Mouse (Mus musculus): ENCODE data around the gene Cyp27b1.
"Not testable (repeated sequence)": the region's sequence is repeated elsewhere in the genome, so short reads cannot be mapped to it uniquely, and the experiment has no call there.

Cyp27b1 gene

GRCm38 (mm10) chr10:127049395-127050118 lies 1.5 kb downstream of the Cyp27b1 start:
- DNase-seq (ENCODE audit: low spot score in 2 of 2): no peak

DNA sequence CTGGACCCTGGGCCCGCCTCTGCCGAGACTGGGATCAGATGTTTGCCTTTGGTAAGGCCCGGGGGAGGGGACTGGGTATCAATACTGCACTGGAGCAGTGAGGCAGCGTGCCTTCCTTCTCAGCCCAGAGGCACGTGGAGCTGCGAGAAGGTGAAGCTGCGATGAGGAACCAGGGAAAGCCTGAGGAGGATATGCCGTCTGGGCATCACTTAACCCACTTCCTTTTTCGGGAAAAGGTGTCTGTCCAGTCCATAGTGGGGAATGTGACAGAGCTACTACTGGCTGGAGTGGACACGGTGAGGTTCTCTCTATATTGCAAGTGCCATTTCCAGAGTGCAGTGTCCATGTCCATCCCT lies 2.0 kb downstream of the Cyp27b1 start:
- DNase-seq (ENCODE audit: low spot score in 2 of 2): no peak

- no peak for DNase-seq (ENCODE audit: low spot score in 2 of 2)
Observed at GRCm38 (mm10) chr10:127054646-127055045, 6.6 kb downstream of the Cyp27b1 start.

- DNase-seq (ENCODE audit: low spot score in 2 of 2): no peak
Observed at GRCm38 (mm10) chr10:127055406-127055805, 7.4 kb downstream of the Cyp27b1 start.

- DNase-seq (ENCODE audit: low spot score in 2 of 2): no peak
Observed at GRCm38 (mm10) chr10:127056490-127056889, 8.4 kb downstream of the Cyp27b1 start.

GRCm38 (mm10) chr10:127058161-127058560 lies 10.1 kb downstream of the Cyp27b1 start:
- DNase-seq (ENCODE audit: low spot score in 2 of 2): peak; percentile 74 to 81

DNA sequence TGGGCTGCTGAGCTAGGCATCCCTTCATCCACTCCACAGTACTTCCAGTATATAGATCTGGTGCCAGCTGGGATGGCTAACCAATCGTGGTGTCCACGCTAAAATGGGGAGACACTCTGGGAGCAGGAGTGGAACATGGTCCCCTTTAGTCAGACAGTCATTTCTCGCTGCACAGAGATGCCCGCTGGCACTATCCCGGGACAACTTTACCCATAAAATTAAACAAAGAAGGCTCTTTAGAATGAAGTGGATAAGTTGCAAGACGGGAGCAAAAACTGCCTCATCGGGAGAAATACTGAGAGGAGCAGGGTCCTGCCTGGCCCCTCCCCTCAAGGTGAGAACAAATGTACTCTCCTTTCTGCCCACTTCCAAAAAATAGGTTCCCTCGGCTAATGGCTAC lies 10.7 kb downstream of the Cyp27b1 start:
- no peak for DNase-seq (ENCODE audit: low spot score in 2 of 2)

DNA sequence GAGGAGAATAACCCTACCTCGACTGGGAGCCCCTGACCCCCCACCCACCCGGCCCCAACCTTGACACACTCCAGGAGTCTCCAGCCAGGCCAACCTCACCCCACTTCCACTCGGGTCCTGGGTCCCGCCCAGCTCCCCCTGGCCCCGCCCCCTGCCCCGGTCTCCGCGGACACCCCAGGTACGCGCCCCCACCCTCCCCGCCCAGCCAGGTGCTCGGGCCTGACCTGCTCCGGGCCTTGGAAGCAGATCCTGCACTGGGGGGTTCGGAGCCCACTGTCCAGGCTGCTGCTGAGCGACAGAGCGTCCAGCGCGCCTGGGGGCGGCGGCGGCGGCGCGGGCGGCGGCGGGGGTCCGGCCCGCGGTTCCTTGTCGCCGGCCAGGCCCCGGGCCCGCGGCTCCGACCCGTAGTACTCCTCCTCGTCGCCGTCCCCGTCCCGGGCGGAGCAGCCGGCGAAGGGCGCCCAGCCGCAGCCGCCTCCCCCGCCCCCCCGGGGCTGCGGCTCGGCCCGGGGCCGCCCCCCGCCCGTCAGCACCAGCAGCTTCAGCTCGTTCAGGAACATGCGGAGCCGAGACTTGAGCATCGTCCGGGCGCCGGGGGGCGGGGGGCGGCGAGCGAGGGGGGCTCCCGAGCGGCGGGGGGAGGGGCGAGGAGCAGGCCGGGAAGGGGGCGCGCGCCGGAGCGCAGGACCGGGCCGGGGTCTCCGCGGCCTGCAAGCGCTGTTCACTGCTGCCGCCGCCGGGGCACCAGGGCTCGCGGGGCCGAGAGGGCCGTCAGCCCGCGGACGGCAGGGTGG lies 11.3 kb downstream of the Cyp27b1 start:
- DNase-seq (ENCODE audit: low spot score in 2 of 2): no peak

DNA sequence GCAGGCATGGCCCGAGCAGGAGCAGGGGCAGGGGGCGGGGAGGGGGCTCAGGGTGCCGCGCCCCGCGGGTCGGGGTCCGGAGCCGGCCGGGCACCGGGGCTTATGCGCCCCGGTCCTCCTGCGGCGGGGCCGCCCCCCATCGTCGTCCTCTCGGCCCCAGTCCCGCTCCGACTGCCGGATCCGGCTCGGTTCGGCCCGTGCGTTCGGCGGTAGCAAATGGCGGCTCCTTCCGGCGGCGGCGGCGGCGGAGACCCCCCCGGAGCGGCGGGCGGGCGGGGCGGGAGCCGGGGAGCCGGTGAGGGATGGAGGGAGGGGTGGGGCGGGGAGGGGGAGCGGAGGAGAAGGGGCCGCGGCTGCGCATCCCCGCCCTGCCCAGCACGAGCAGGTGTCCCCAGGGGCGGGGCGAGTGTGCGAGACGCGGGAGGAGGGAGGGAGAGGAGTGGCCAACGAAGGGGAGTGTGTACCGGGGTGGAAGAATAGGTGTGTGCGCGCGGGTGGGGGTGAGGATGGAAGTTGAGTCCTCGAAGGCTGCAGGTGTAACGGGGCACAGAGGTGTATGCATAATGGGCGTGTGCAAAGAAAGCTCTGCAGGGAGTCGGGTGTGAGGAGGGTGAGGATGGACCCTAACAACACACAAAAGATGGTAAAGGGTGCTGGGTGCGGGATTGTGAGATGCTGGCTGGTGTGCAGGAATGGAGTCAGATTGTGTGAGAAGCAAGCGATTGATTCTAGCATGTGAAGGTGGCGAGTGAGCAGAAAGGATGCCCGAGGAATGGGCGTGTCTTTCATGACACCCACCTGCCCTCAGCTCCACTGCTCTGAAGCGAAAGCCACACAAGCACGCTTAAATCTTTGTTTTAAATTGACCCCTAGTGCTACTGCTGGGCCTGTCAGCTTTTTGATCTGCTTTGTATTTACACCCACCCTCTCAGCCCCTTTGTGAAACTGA lies 12.2 kb downstream of the Cyp27b1 start, which contains the start of gene March9:
March9 (minus strand) TSS at position 217 of the 949 bp plus-strand sequence.
- DNase-seq (ENCODE audit: low spot score in 2 of 2): peak; percentile 74 to 75

- no peak for DNase-seq (ENCODE audit: low spot score in 2 of 2)
Observed at GRCm38 (mm10) chr10:127061085-127061484, 13.0 kb downstream of the Cyp27b1 start.

GRCm38 (mm10) chr10:127061513-127061912 lies 13.5 kb downstream of the Cyp27b1 start:
- no peak for DNase-seq (ENCODE audit: low spot score in 2 of 2)

DNA sequence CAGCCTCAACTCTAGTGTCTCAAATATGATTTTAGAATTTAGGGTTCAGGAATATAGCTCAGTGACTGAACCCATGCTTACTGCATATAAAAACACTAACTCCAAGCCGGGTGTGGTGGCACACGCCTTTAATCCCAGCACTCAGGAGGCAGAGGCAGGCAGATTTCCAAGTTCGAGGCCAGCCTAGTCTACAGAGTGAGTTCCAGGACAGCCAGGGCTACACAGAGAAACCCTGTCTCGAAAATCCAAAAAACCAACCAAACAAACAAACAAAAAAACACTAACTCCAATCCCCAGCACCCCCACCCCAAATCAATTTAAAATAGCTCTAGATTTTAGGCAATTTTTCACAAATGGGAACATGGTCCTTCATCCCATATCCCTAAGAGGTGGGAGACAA lies 14.1 kb downstream of the Cyp27b1 start:
- not testable (repeated sequence) for DNase-seq (ENCODE audit: low spot score in 2 of 2)

DNA sequence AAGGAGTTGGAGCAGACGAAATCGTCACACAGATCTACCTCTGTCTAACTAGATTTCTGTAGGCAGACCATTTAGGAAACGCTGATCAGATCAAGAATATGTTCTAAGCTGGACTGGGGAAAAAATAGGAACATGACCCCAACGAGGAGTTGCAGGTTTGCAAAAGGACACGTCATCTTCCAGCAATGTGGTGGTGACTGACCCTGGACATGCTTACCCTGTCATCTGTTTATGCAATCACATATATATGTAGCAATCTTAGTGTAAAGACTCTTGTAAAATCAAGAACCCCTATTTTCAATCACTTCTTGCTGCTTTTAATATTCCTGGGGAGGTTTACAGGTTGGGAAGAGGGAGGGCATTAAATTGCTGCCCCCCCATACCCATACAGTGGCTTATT lies 14.5 kb downstream of the Cyp27b1 start:
- no peak for DNase-seq (ENCODE audit: low spot score in 2 of 2)

GRCm38 (mm10) chr10:127063239-127063872 lies 15.3 kb downstream of the Cyp27b1 start, which contains the start of gene Cdk4:
Gene Cdk4, plus strand, starts transcription at chr10:127063534.
- peak; percentile 98 to 99 for DNase-seq (ENCODE audit: low spot score in 2 of 2)

GRCm38 (mm10) chr10:127063913-127064870 lies 16.1 kb downstream of the Cyp27b1 start:
- no peak for DNase-seq (ENCODE audit: low spot score in 2 of 2)

DNA sequence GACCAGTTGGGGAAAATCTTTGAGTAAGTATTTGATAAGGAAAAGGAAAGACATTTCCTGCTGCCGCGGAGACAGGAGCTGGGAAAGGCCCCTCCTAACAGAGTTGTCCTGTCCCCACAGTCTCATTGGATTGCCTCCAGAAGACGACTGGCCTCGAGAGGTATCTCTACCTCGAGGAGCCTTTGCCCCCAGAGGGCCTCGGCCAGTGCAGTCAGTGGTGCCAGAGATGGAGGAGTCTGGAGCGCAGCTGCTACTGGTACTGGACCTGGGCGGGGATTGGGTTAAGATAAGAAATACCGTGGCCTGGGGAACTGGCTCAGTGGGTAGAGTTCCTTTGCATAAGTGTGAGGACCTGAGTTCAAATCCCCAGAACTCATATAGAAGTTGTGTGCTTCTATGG lies 17.9 kb downstream of the Cyp27b1 start:
- DNase-seq (ENCODE audit: low spot score in 2 of 2): no peak

- no peak for DNase-seq (ENCODE audit: low spot score in 2 of 2)
Observed at GRCm38 (mm10) chr10:127066519-127067018, 18.5 kb downstream of the Cyp27b1 start.

DNA sequence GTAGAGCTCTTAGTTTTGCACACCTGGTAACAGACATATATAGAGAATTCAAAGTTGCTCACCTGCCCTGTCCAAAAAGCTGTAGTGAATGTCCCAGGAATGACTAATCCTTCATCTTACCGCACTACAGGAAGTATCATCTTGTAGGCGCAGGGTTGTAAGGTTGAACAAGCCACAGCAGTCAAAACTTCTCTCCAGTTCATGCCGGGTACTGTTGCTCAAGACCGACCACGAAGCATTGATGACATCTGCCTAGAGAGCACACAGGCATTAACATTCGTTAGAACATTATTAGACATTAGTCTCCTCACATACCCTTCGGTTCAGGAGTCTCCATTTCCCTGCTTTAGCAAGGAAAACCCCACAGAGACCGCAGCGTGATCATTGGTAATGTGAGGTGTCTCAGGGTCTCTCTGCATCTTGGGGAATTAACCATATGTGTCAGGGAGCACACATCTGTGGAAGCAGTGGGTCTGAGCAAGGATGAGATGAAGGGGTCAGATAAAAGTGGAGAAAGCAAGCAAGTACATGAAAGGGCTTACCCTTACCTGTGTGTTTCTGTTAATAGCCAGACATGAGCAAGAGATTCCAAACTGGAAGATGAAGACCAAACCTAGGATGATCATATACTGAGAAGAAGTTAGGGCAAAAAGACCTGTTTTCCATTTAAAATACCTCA lies 20.4 kb downstream of the Cyp27b1 start:
- no peak for DNase-seq (ENCODE audit: low spot score in 2 of 2)
